Mouse (Mus musculus): ENCODE data around the gene Pou2f2.

GRCm38 (mm10) chr7:25209161-25209622 lies 29.7 kb upstream of the Pou2f2 start:
- TF ChIP-seq GATA1 (IDR thresholded peaks at IDR 0.05; ENCODE audit: borderline replicate concordance, low read length) (no peak), FLI1 (IDR thresholded peaks at IDR 0.05; ENCODE audit: low read length) (no peak)
